Mouse (Mus musculus): Measurements from ENCODE around the gene Jade2. TPM values are rescaled to one million over a fixed set of nuclear protein-coding genes. Genes with fewer than 3 reads are reported as not detected.

The Jade2 gene
- polyA plus RNA-seq (2014; fragmentation: Nextera tagmentation; extraction: Ambion mirVana), result 0.07 and 0.16 TPM in 2 replicates

- Histone ChIP-seq H3K4me2 (ENCODE audit: low read depth) (peak within 1 kb of the TSS; percentile 100), H3K36me3 (ENCODE audit: control insufficient read depth, insufficient read depth, low read length) (no peaks in the 10 kb centered on the region), H3K27ac (ENCODE audit: low read depth, low read length) (no peak within 1 kb of the TSS), H3K4me1 (ENCODE audit: control insufficient read depth, insufficient read depth, low read length) (peaks cover 18% of the 10 kb centered on the region), H3K27me3 (ENCODE audit: control insufficient read depth, insufficient read depth, low read length) (peaks cover 27% of the 10 kb centered on the region), H3K4me3 (ENCODE audit: low read depth, low read length) (peak within 1 kb of the TSS; percentile 62), H3K9me3 (ENCODE audit: control insufficient read depth, low read length) (no peaks in the 10 kb centered on the region), H3K9ac (ENCODE audit: low read length) (peak within 1 kb of the TSS; percentile 60)
- ATAC-seq (ENCODE audit: insufficient read depth, low FRiP score, low TSS enrichment) (no peak), DNase-seq (ENCODE audit: low spot score) (peak; percentile 59)
- WGBS, result 0% methylated on average over 40 of the region's 47 CpGs
These were observed at the start of gene Jade2 for GRCm38 (mm10) chr11:51857081-51857671. Jade2 (minus strand) TSS chr11:51857653.

- Histone ChIP-seq H3K27me3 (ENCODE audit: control insufficient read depth, insufficient read depth, low read length) (no peaks in the 10 kb centered on the region), H3K4me1 (ENCODE audit: control insufficient read depth, insufficient read depth, low read length) (no peaks in the 10 kb centered on the region), H3K4me3 (ENCODE audit: low read depth, low read length) (no peak overlapping the region), H3K27ac (ENCODE audit: low read depth, low read length) (no peak overlapping the region), H3K36me3 (ENCODE audit: control insufficient read depth, insufficient read depth, low read length) (no peaks in the 10 kb centered on the region), H3K9me3 (ENCODE audit: control insufficient read depth, low read length) (no peaks in the 10 kb centered on the region), H3K9ac (ENCODE audit: low read length) (no peak overlapping the region), H3K4me2 (ENCODE audit: low read depth) (no peak overlapping the region)
- 94% methylated on average over 3 of the region's 3 CpGs for WGBS
- DNase-seq (ENCODE audit: low spot score) (no peak), ATAC-seq (ENCODE audit: insufficient read depth, low FRiP score, low TSS enrichment) (no peak)
These were observed 46.8 kb upstream of the Jade2 start for GRCm38 (mm10) chr11:51904224-51904623.

GRCm38 (mm10) chr11:51899691-51900090 lies 42.2 kb upstream of the Jade2 start:
- Histone ChIP-seq H3K4me3 (ENCODE audit: low read depth, low read length) (no peak overlapping the region), H3K27ac (ENCODE audit: low read depth, low read length) (no peak overlapping the region), H3K4me2 (ENCODE audit: low read depth) (no peak overlapping the region), H3K9ac (ENCODE audit: low read length) (no peak overlapping the region), H3K9me3 (ENCODE audit: control insufficient read depth, low read length) (no peaks in the 10 kb centered on the region), H3K27me3 (ENCODE audit: control insufficient read depth, insufficient read depth, low read length) (no peaks in the 10 kb centered on the region), H3K36me3 (ENCODE audit: control insufficient read depth, insufficient read depth, low read length) (no peaks in the 10 kb centered on the region), H3K4me1 (ENCODE audit: control insufficient read depth, insufficient read depth, low read length) (no peaks in the 10 kb centered on the region)
- WGBS, result 91% methylated on average over 10 of the region's 10 CpGs
- DNase-seq (ENCODE audit: low spot score), result no peak
- ATAC-seq (ENCODE audit: insufficient read depth, low FRiP score, low TSS enrichment), result no peak

- 64% methylated on average over 21 of the region's 21 CpGs for WGBS
- ATAC-seq (ENCODE audit: insufficient read depth, low FRiP score, low TSS enrichment) (no peak), DNase-seq (ENCODE audit: low spot score) (no peak)
- Histone ChIP-seq H3K4me2 (ENCODE audit: low read depth) (no peak overlapping the region), H3K27me3 (ENCODE audit: control insufficient read depth, insufficient read depth, low read length) (no peaks in the 10 kb centered on the region), H3K9ac (ENCODE audit: low read length) (no peak overlapping the region), H3K27ac (ENCODE audit: low read depth, low read length) (no peak overlapping the region), H3K36me3 (ENCODE audit: control insufficient read depth, insufficient read depth, low read length) (no peaks in the 10 kb centered on the region), H3K4me3 (ENCODE audit: low read depth, low read length) (no peak overlapping the region), H3K9me3 (ENCODE audit: control insufficient read depth, low read length) (no peaks in the 10 kb centered on the region), H3K4me1 (ENCODE audit: control insufficient read depth, insufficient read depth, low read length) (no peaks in the 10 kb centered on the region)
These were observed 41.0 kb upstream of the Jade2 start for GRCm38 (mm10) chr11:51898326-51899080.

- Histone ChIP-seq H3K27ac (ENCODE audit: low read depth, low read length) (no peak overlapping the region), H3K9me3 (ENCODE audit: control insufficient read depth, low read length) (no peaks in the 10 kb centered on the region), H3K4me3 (ENCODE audit: low read depth, low read length) (no peak overlapping the region), H3K4me1 (ENCODE audit: control insufficient read depth, insufficient read depth, low read length) (no peaks in the 10 kb centered on the region), H3K36me3 (ENCODE audit: control insufficient read depth, insufficient read depth, low read length) (no peaks in the 10 kb centered on the region), H3K27me3 (ENCODE audit: control insufficient read depth, insufficient read depth, low read length) (no peaks in the 10 kb centered on the region), H3K4me2 (ENCODE audit: low read depth) (no peak overlapping the region), H3K9ac (ENCODE audit: low read length) (no peak overlapping the region)
- 85% methylated on average over 11 of the region's 11 CpGs for WGBS
- ATAC-seq (ENCODE audit: insufficient read depth, low FRiP score, low TSS enrichment) (no peak), DNase-seq (ENCODE audit: low spot score) (no peak)
These were observed 39.9 kb upstream of the Jade2 start for GRCm38 (mm10) chr11:51897311-51897710.

GRCm38 (mm10) chr11:51896012-51896411 lies 38.6 kb upstream of the Jade2 start:
- Histone ChIP-seq H3K9ac (ENCODE audit: low read length) (no peak overlapping the region), H3K4me1 (ENCODE audit: control insufficient read depth, insufficient read depth, low read length) (no peaks in the 10 kb centered on the region), H3K27ac (ENCODE audit: low read depth, low read length) (no peak overlapping the region), H3K36me3 (ENCODE audit: control insufficient read depth, insufficient read depth, low read length) (no peaks in the 10 kb centered on the region), H3K27me3 (ENCODE audit: control insufficient read depth, insufficient read depth, low read length) (no peaks in the 10 kb centered on the region), H3K4me2 (ENCODE audit: low read depth) (no peak overlapping the region), H3K4me3 (ENCODE audit: low read depth, low read length) (no peak overlapping the region), H3K9me3 (ENCODE audit: control insufficient read depth, low read length) (no peaks in the 10 kb centered on the region)
- no peak for DNase-seq (ENCODE audit: low spot score)
- WGBS, result 36% methylated on average over 4 of the region's 4 CpGs
- ATAC-seq (ENCODE audit: insufficient read depth, low FRiP score, low TSS enrichment), result no peak

- Histone ChIP-seq H3K4me2 (ENCODE audit: low read depth) (no peak overlapping the region), H3K27ac (ENCODE audit: low read depth, low read length) (no peak overlapping the region), H3K4me1 (ENCODE audit: control insufficient read depth, insufficient read depth, low read length) (no peaks in the 10 kb centered on the region), H3K27me3 (ENCODE audit: control insufficient read depth, insufficient read depth, low read length) (no peaks in the 10 kb centered on the region), H3K36me3 (ENCODE audit: control insufficient read depth, insufficient read depth, low read length) (no peaks in the 10 kb centered on the region), H3K9me3 (ENCODE audit: control insufficient read depth, low read length) (no peaks in the 10 kb centered on the region), H3K4me3 (ENCODE audit: low read depth, low read length) (no peak overlapping the region), H3K9ac (ENCODE audit: low read length) (no peak overlapping the region)
- WGBS, result 86% methylated on average over 6 of the region's 6 CpGs
- DNase-seq (ENCODE audit: low spot score), result no peak
- ATAC-seq (ENCODE audit: insufficient read depth, low FRiP score, low TSS enrichment), result no peak
These were observed 28.2 kb upstream of the Jade2 start for GRCm38 (mm10) chr11:51885681-51886080.

GRCm38 (mm10) chr11:51884092-51884491 lies 26.6 kb upstream of the Jade2 start:
- WGBS, result 50% methylated on average over 1 of the region's 1 CpGs
- H3K4me3 ChIP-seq (ENCODE audit: low read depth, low read length), result no peak overlapping the region
- H3K27ac ChIP-seq (ENCODE audit: low read depth, low read length), result no peak overlapping the region
- DNase-seq (ENCODE audit: low spot score) (no peak), ATAC-seq (ENCODE audit: insufficient read depth, low FRiP score, low TSS enrichment) (no peak)
- no peaks in the 10 kb centered on the region for H3K27me3 ChIP-seq (ENCODE audit: control insufficient read depth, insufficient read depth, low read length)
- H3K36me3 ChIP-seq (ENCODE audit: control insufficient read depth, insufficient read depth, low read length), result no peaks in the 10 kb centered on the region
- no peak overlapping the region for H3K9ac ChIP-seq (ENCODE audit: low read length)
- no peak overlapping the region for H3K4me2 ChIP-seq (ENCODE audit: low read depth)
- H3K9me3 ChIP-seq (ENCODE audit: control insufficient read depth, low read length), result no peaks in the 10 kb centered on the region
- no peaks in the 10 kb centered on the region for H3K4me1 ChIP-seq (ENCODE audit: control insufficient read depth, insufficient read depth, low read length)

- Histone ChIP-seq H3K9ac (ENCODE audit: low read length) (no peak overlapping the region), H3K27me3 (ENCODE audit: control insufficient read depth, insufficient read depth, low read length) (no peaks in the 10 kb centered on the region), H3K4me1 (ENCODE audit: control insufficient read depth, insufficient read depth, low read length) (no peaks in the 10 kb centered on the region), H3K9me3 (ENCODE audit: control insufficient read depth, low read length) (no peaks in the 10 kb centered on the region), H3K4me3 (ENCODE audit: low read depth, low read length) (no peak overlapping the region), H3K36me3 (ENCODE audit: control insufficient read depth, insufficient read depth, low read length) (no peaks in the 10 kb centered on the region), H3K27ac (ENCODE audit: low read depth, low read length) (no peak overlapping the region), H3K4me2 (ENCODE audit: low read depth) (no peak overlapping the region)
- no peak for DNase-seq (ENCODE audit: low spot score)
- no peak for ATAC-seq (ENCODE audit: insufficient read depth, low FRiP score, low TSS enrichment)
- 58% methylated on average over 5 of the region's 5 CpGs for WGBS
These were observed 26.2 kb upstream of the Jade2 start for GRCm38 (mm10) chr11:51883670-51884069.

Data from neural tube, embryonic 11.5 days (tissue).